Mouse (Mus musculus) left cerebral cortex, adult 11 months (tissue): ENCODE measurements around the gene Cir1.

Experiments used
- DNase-seq: peaks from one replicate; pipeline ENCODE4 v3.0.0; 2022; ENCODE audit warnings: low spot score

The Cir1 gene

GRCm38 (mm10) chr2:73301979-73302378 is 10.5 kb downstream of the Cir1 start:
- DNase-seq: no peak

- no peak for DNase-seq
These were observed 13.7 kb downstream of the Cir1 start for GRCm38 (mm10) chr2:73298841-73299240.

- no peak for DNase-seq
These were observed 14.3 kb downstream of the Cir1 start for GRCm38 (mm10) chr2:73298154-73298553.

GRCm38 (mm10) chr2:73295023-73295422 is 17.5 kb downstream of the Cir1 start:
- DNase-seq: no peak

DNA sequence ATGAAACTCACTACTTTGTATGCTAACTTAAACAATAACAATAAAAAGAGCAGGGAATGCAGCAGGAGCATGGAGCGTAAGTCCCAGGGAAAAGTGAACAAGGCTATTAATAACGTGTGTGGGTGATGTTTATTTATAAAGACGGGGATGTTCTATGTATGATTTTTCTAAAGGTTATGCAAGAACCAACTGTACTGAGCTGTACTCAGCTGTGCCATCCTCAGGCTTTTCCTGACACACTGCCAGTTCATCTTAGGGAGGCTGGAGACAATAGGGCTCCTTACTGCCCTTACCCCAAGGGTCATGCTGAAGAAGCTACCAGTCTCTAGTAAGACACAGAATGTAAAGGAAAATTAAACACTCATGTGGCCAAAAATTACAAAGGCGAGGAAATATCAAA is 21.4 kb downstream of the Cir1 start:
- no peak for DNase-seq

DNA sequence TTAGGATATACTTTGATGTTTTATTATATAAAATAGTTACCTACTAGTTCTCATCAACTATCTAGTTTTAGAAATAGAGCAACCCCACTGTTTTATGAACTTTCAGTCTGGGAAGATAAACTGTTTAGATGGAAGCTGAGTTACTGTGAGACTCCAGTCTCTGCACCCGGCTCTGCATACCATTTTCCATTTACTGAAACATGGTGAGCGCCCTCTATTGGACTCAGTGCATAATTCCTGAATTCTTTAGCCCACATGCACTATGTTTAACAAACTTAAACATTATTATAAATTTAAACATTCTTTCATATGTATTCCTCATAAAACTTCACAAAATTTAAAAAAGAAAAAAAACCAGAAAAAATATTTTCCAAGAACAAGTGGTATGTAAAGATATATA is 26.9 kb downstream of the Cir1 start:
- no peak for DNase-seq

- DNase-seq: no peak
These were observed 30.8 kb downstream of the Cir1 start for GRCm38 (mm10) chr2:73281707-73282106.

DNA sequence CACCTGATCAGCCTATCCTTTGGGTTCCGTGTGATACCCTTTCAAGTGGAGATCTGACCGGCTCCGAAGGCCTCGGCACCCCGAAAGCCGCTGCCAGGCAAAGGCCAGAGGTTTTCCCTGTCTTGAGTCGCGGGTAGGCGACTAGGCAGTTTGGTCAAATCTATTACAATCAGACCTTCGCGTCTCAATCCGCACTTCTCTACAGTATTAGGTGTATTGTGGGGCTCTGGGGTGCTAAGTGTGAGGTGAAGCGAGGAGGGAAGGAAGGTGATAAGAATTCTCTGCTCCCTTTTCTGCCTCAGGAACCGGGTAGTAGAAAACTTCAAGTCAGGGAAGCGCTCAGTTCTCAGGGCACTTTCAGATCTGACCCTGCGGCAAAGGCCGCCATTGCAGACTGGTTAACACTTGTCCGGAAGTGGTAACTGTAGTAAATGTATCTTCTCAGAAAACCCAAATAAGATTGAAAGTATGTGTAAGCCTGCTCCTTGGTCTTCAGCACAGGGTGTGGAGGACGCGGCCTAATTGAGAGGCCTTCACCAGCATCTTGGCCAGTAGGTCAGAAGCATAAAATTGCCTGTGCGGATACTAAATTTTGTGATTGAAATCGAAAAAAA is 31.3 kb downstream of the Cir1 start:
- no peak for DNase-seq

- DNase-seq: no peak
These were observed 32.0 kb downstream of the Cir1 start for GRCm38 (mm10) chr2:73280356-73281047.

GRCm38 (mm10) chr2:73279271-73280038 is 33.0 kb downstream of the Cir1 start:
- no peak for DNase-seq

- DNase-seq: no peak
These were observed 33.6 kb downstream of the Cir1 start for GRCm38 (mm10) chr2:73278869-73279268.

GRCm38 (mm10) chr2:73278131-73278854 is 34.2 kb downstream of the Cir1 start:
- peak; percentile 73 for DNase-seq

GRCm38 (mm10) chr2:73277709-73278075 is 34.8 kb downstream of the Cir1 start:
- no peak for DNase-seq

GRCm38 (mm10) chr2:73277021-73277708 is 35.3 kb downstream of the Cir1 start:
- no peak for DNase-seq

DNA sequence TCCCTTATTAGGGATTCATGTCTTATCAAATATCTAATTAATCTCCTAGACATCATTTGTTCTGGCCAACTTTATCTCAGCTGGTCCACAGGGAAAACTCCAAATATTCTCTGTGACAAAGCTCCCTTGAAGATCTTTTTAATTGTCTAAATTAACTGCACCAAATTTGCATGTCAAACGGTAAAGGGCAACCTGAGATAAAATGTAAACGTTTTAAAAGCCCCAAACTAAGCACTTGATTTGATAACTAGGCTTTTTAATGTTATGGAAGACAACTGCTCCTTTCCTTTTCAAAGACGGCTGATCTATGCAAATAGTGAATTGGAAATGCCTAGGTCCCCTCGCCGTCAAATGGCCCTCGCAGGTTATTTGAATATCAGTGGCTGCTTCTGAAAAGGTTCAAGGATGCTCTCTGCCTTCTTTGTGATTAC is 36.3 kb downstream of the Cir1 start:
- no peak for DNase-seq

DNA sequence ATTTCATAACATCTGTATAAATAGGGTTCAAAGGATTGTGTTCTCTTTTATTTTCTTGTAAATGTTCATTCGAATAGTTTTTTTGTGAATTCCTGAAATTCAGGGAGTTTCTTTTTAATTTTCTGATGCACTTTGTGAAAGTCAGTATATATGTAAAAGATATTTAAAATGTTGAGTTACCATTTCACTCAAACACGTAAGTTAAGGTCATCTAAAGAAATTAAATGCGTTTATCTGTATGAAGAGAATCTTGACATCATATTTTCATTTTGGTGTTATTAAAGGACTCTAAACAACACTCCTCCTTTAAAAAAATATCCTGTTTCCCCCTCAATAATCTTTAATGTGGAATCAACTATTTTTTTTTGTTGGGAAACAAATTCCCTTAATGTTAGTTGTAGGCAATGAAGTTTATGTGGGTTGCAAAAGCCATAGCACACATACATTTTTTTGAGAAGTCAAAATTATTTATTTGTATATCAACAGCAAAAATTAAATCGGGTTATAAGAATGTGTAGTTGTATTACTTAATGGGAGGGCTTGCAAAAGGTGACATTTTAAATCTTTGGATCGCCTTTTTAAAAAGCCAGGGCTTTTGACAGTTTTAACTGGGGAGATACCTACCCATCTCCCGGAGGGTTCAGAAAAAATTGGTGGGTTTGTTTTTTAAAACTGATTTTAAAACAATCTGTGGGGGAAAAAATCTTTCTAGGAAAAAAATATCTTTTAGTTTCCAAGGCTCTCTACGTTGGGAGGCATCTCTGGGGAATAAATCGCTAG is 37.0 kb downstream of the Cir1 start:
- no peak for DNase-seq

DNA sequence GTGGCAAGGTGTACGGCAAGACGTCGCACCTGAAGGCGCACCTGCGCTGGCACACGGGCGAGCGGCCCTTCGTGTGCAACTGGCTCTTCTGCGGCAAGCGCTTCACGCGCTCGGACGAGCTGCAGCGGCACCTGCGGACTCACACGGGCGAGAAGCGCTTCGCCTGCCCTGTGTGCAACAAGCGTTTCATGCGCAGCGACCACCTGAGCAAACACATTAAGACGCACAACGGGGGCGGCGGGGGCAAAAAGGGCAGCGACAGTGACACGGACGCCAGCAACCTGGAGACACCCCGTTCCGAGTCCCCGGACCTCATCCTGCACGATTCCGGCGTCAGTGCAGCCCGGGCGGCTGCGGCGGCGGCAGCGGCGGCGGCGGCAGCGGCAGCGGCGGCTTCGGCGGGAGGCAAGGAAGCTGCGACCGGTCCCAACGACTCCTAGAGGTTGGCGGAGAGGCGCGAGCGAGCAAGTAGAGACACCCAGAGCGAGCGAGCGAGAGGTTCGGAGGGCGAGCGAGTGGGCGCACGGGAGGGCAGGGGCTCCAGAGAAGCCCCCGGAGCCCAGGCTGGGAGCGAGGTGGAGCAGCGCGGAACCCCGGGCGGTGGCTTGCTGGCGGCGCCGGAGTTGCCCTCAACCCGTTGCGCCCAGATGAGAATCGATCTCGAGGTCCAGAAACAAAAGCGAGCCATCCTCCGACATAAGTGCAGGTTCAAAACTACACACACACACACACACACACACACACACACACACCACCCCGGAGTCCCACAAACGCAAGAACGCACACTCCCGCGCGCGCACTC is 38.2 kb downstream of the Cir1 start:
- DNase-seq: no peak

DNA sequence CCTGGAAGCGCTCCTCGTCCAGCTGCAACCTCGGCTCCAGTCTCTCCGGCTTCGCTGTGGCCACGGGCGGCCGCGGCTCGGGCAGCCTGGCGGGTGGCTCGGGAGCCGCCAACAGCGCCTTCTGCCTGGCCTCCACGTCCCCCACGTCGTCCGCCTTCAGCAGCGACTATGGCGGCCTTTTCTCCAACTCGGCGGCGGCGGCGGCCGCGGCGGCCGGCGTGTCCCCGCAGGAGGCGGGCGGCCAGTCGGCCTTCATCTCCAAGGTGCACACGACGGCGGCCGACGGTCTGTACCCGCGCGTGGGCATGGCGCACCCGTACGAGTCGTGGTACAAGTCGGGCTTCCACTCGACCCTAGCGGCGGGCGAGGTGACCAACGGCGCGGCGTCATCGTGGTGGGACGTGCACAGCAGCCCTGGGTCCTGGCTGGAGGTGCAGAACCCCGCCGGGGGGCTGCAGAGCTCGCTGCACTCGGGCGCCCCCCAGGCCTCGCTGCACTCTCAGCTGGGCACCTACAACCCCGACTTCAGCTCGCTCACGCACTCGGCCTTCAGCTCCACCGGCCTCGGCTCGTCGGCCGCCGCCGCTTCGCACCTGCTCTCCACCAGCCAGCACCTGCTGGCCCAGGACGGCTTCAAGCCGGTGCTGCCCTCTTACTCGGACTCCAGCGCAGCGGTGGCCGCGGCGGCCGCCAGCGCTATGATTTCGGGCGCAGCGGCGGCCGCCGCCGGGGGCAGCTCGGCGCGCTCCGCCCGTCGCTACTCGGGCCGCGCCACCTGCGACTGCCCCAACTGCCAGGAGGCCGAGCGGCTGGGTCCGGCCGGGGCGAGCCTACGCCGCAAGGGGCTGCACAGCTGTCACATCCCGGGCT is 39.0 kb downstream of the Cir1 start:
- no peak for DNase-seq
